Mouse (Mus musculus) forebrain, embryonic 15.5 days (tissue): Measurements from ENCODE around the gene Rpl13a. TPM values are rescaled to one million over a fixed set of nuclear protein-coding genes. Genes with fewer than 3 reads are reported as not detected.

Experiments
- ATAC-seq: fragments of 200-750 bp; cut with Nextera tagmentation; replicated peaks from 2 replicates; pipeline ENCODE4 v1.8.0; 2017; ENCODE audit warnings: mild to moderate bottlenecking, moderate TSS enrichment, moderate library complexity
- H3K27ac ChIP-seq: fragments of 300-500 bp; sonication (generic); replicated peaks from 2 replicates; pipeline ENCODE4 v1.5.1; 2015; ENCODE audit warnings: mild to moderate bottlenecking, inconsistent platforms
- H3K27me3 ChIP-seq: fragments of 300-500 bp; sonication (generic); 2 replicates; pipeline ENCODE4 v1.6.1; 2015; ENCODE audit warnings: inconsistent platforms
- H3K36me3 ChIP-seq: fragments of 300-500 bp; sonication (generic); 2 replicates; pipeline ENCODE4 v1.6.1; 2015; ENCODE audit warnings: mild to moderate bottlenecking, inconsistent platforms
- H3K4me1 ChIP-seq: fragments of 300-500 bp; sonication (generic); 2 replicates; pipeline ENCODE4 v1.6.1; 2015; ENCODE audit warnings: inconsistent platforms
- H3K4me2 ChIP-seq: fragments of 300-500 bp; sonication (generic); replicated peaks from 2 replicates; pipeline ENCODE4 v1.6.1; 2015; ENCODE audit warnings: mild to moderate bottlenecking, inconsistent platforms
- H3K4me3 ChIP-seq: fragments of 300-500 bp; sonication (generic); 2 replicates; pipeline ENCODE4 v1.5.1; 2015; ENCODE audit warnings: mild to moderate bottlenecking, inconsistent platforms
- H3K9ac ChIP-seq: fragments of 300-500 bp; sonication (generic); replicated peaks from 2 replicates; pipeline ENCODE4 v1.6.1; 2015; ENCODE audit warnings: mild to moderate bottlenecking, inconsistent platforms
- H3K9me3 ChIP-seq: fragments of 300-500 bp; sonication (generic); 2 replicates; pipeline ENCODE4 v1.6.1; 2016; ENCODE audit warnings: inconsistent platforms
- WGBS: fragments of 180-500 bp; shearing (Covaris S2); methylation state at CpG from one replicate; pipeline ENCODE4 v1.1.7; 2015; ENCODE audit warnings: mixed read lengths; 5-methylcytosine and 5-hydroxymethylcytosine counted together
- polyA plus RNA-seq: library from polyadenylated mRNA; unstranded; fragments of >200 nt; fragmentation: Nextera tagmentation; extraction: Ambion mirVana; gene quantifications from 2 replicates; pipeline ENCODE4 v1.2.1, GENCODE M21; 2015

The Rpl13a gene
- polyA plus RNA-seq, 1 experiment from 2014 or later: 890 TPM

- no peaks in the 10 kb centered on the region for H3K4me1 ChIP-seq
- H3K27me3 ChIP-seq: no peaks in the 10 kb centered on the region
- H3K36me3 ChIP-seq: no peaks in the 10 kb centered on the region; the same call in 1 of the 2 replicates
- H3K4me2 ChIP-seq: no peak overlapping the region
- 92% methylated on average over 8 of the region's 8 CpGs for WGBS
- no peak overlapping the region for H3K27ac ChIP-seq
- no peak overlapping the region for H3K9ac ChIP-seq
- no peak overlapping the region for H3K4me3 ChIP-seq
- no peaks in the 10 kb centered on the region for H3K9me3 ChIP-seq
- no peak for ATAC-seq
These were observed 16.9 kb upstream of the Rpl13a start for GRCm38 (mm10) chr7:45145460-45145859.

DNA sequence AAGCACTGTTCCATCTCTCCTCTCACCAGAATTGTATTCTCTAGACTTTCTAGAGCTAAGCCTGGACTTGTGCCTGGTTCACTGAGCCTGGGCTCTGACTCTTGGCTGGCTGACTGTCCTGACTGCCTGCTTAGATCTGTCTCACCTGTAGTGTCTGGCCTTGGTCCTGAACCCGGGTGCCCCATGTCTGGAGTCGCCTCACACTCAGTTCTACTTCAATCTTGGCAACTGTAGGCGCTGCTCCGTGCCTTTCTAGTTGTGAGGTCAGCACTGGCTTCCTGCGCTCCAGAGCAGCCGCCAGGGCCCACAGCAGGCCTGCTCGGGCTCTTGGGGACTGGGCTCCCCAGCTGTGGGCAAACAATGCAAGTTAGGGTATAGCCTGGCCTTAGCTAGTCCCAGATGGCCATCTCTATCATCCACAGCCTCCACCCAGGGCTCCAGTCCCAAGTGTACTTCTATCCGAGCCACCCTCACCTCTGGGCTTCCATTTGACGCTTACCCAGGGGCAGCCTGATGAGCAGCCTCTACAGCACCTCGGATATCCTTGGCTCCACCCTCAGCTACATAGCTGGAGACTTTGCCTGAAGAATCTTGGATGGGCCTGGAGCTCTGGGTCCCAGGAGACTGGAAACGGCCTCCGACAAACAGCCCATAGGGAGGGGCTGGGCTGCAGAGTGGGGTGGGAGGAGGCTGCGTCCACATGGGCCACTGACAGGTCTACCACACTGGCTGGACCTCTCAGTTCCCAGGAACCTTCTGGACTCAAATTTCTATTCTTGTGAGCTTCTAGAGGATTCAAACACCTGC, 16.0 kb upstream of the Rpl13a start:
- Histone ChIP-seq H3K36me3 (no peaks in the 10 kb centered on the region; the same call in 1 of the 2 replicates), H3K4me3 (no peak overlapping the region), H3K27ac (no peak overlapping the region), H3K27me3 (no peaks in the 10 kb centered on the region), H3K4me2 (no peak overlapping the region), H3K4me1 (no peaks in the 10 kb centered on the region), H3K9me3 (no peaks in the 10 kb centered on the region), H3K9ac (no peak overlapping the region)
- ATAC-seq: no peak
- 91% methylated on average over 13 of the region's 13 CpGs for WGBS

- no peak overlapping the region for H3K4me2 ChIP-seq
- H3K9me3 ChIP-seq: no peaks in the 10 kb centered on the region
- H3K9ac ChIP-seq: no peak overlapping the region
- H3K36me3 ChIP-seq: no peaks in the 10 kb centered on the region; the same call in 1 of the 2 replicates
- no peak overlapping the region for H3K27ac ChIP-seq
- H3K27me3 ChIP-seq: no peaks in the 10 kb centered on the region
- 94% methylated on average over 5 of the region's 5 CpGs for WGBS
- no peaks in the 10 kb centered on the region for H3K4me1 ChIP-seq
- no peak for ATAC-seq
- H3K4me3 ChIP-seq: no peak overlapping the region
These were observed 13.4 kb upstream of the Rpl13a start for GRCm38 (mm10) chr7:45141914-45142313.

DNA sequence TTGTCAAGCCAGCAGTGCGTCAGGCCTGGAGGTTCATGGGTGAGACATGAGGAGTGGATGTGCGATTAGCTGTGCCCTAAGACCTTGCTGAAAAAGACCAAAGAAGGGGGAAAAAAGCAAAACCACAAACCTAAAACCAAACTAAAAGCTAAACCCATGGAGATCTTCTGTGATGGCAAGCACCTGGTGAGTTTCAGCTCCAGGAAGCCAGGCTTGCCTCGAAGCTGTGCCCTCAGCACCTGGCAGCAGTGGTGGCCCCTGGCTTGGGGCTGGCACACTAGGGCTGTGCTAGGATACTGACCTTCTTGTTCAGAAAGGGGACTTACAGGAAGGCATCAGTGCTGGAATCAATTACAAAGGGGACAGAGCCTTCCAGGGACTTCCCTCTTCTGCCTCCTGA, 12.8 kb upstream of the Rpl13a start:
- no peak overlapping the region for H3K9ac ChIP-seq
- no peak overlapping the region for H3K27ac ChIP-seq
- 92% methylated on average over 3 of the region's 3 CpGs for WGBS
- no peak for ATAC-seq
- no peak overlapping the region for H3K4me2 ChIP-seq
- H3K36me3 ChIP-seq: no peaks in the 10 kb centered on the region; the same call in 1 of the 2 replicates
- H3K4me1 ChIP-seq: peaks cover 2% of the 10 kb centered on the region; the same call in 1 of the 2 replicates
- H3K9me3 ChIP-seq: no peaks in the 10 kb centered on the region
- H3K4me3 ChIP-seq: no peak overlapping the region
- no peaks in the 10 kb centered on the region for H3K27me3 ChIP-seq

GRCm38 (mm10) chr7:45139904-45140723, 11.6 kb upstream of the Rpl13a start:
- WGBS: 78% methylated on average over 8 of the region's 8 CpGs
- Histone ChIP-seq H3K36me3 (no peaks in the 10 kb centered on the region; the same call in 1 of the 2 replicates), H3K4me1 (peaks cover 10% of the 10 kb centered on the region), H3K9me3 (no peaks in the 10 kb centered on the region), H3K27ac (no peak overlapping the region), H3K4me2 (no peak overlapping the region), H3K27me3 (no peaks in the 10 kb centered on the region; the same call in 1 of the 2 replicates), H3K4me3 (no peak overlapping the region), H3K9ac (no peak overlapping the region)
- ATAC-seq: no peak

GRCm38 (mm10) chr7:45138403-45138802, 9.8 kb upstream of the Rpl13a start:
- no peaks in the 10 kb centered on the region for H3K36me3 ChIP-seq
- H3K27ac ChIP-seq: no peak overlapping the region
- H3K4me1 ChIP-seq: peaks cover 10% of the 10 kb centered on the region
- no peak overlapping the region for H3K4me2 ChIP-seq
- H3K4me3 ChIP-seq: no peak overlapping the region
- H3K9me3 ChIP-seq: no peaks in the 10 kb centered on the region
- no peaks in the 10 kb centered on the region; the same call in 1 of the 2 replicates for H3K27me3 ChIP-seq
- H3K9ac ChIP-seq: no peak overlapping the region
- ATAC-seq: no peak
- WGBS: 79% methylated on average over 1 of the region's 1 CpGs

DNA sequence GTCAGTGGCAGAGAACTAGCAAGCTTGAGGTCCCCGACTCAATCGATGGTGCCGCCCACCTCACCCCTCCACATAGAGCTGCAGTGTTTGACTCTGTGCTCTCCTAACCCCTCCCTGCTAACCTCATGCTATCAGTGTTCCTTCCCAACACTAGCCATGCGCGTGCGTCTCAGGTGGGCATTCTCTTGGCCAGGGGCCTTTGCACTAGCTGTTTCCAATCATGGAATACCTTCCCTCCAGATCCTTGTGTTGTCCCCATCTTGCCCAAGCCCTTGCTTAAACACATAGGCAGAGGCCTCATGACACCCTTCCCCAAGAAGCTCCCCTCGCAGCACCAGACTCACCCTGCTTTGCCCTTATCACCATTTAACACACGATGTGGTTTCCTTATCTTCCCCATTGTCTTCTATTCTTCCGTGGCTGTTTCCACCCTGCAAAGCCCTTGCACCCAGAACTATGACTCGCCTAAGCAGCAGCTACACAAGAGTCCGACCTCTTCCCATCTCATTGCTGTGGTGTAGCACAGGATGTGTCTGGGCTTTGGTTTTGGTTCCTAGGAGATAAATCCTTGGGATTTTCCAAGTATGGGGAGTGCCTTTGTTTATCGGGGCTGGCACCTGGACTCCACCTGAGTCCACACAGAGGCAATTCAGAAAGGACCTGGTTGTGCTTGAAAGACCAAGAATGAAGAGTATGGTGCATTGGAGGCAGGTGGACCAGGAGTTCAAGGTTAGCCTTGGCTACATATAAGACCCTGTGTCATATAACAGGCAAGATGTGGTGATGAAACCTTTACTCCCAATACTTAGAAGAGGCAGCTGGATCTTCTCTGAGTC, 8.8 kb upstream of the Rpl13a start:
- H3K27ac ChIP-seq: no peak overlapping the region
- peaks cover 10% of the 10 kb centered on the region for H3K4me1 ChIP-seq
- H3K9ac ChIP-seq: no peak overlapping the region
- no peak overlapping the region for H3K4me3 ChIP-seq
- no peaks in the 10 kb centered on the region for H3K36me3 ChIP-seq
- no peaks in the 10 kb centered on the region for H3K9me3 ChIP-seq
- no peaks in the 10 kb centered on the region; the same call in 1 of the 2 replicates for H3K27me3 ChIP-seq
- 85% methylated on average over 12 of the region's 12 CpGs for WGBS
- no peak for ATAC-seq
- no peak overlapping the region for H3K4me2 ChIP-seq

DNA sequence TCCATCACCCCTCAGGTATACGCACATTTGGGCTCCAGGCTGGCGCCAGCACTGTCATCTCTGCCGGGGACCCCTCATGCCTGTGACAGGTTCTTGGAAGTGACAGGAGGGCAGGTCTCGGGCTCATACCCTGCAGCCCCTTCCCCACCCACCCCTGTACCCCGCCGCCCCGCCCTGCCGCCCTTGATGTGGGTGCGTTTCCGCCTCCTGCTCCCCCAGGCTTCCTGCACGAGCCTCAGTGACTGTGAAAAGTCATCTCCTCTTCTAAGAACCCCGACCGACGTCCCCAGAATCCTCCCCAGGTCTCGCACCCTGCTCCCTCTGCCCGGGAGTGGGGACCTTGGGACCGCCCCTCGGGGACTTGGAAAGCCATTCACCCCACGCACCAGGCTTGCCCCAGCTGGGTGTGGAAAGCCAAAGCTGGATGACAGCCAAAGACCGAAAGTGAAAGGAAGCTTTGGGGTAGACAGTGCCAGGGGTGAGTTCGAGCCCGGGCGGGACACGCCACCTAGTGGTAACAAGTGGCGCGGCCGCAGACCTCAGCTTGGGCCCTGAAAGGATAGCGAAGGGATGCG, 7.5 kb upstream of the Rpl13a start, which contains the start of the genes Gm45713 and Flt3l:
Gene Gm45713, minus strand, starts transcription at position 239 of the 575 bp plus-strand sequence.
Gene Flt3l, minus strand, starts transcription at position 440 of the 575 bp plus-strand sequence.
- Histone ChIP-seq H3K27ac (no peak within 1 kb of the TSS), H3K36me3 (no peaks in the 10 kb centered on the region), H3K4me1 (peaks cover 10% of the 10 kb centered on the region), H3K9ac (peak within 1 kb of the TSS; percentile 55), H3K9me3 (no peaks in the 10 kb centered on the region), H3K4me3 (peak within 1 kb of the TSS; percentile 46), H3K4me2 (peak within 1 kb of the TSS; percentile 79), H3K27me3 (no peaks in the 10 kb centered on the region; the same call in 1 of the 2 replicates)
- WGBS: 2% methylated on average over 29 of the region's 29 CpGs
- peak; percentile 88 for ATAC-seq

DNA sequence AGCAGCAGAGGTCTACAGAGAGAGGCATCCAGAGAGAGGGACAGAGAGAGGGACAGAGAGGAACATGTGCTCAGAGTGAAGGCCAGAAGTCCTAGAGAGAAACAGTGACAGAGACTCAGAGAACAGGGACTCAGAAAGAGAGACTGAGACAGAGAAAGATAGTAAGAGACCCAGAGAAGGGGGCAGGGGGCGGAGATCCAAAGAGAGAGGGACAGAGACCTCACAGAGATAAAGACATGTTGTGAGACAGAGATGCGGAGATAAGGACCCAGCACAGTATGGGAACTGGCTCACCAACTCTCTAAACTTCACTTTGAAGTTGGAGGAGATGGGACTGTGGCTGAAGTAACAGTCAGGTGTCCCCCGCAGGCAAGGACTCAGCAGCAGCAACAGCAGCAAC, 6.8 kb upstream of the Rpl13a start:
- Histone ChIP-seq H3K4me3 (no peak overlapping the region), H3K9me3 (no peaks in the 10 kb centered on the region), H3K4me2 (0 out of 2 replicates have a peak overlapping the region, but pooled peaks have one; percentile 79), H3K4me1 (peaks cover 10% of the 10 kb centered on the region), H3K27ac (no peak overlapping the region), H3K27me3 (no peaks in the 10 kb centered on the region; the same call in 1 of the 2 replicates), H3K9ac (no peak overlapping the region), H3K36me3 (no peaks in the 10 kb centered on the region)
- no peak for ATAC-seq
- 87% methylated on average over 3 of the region's 3 CpGs for WGBS

DNA sequence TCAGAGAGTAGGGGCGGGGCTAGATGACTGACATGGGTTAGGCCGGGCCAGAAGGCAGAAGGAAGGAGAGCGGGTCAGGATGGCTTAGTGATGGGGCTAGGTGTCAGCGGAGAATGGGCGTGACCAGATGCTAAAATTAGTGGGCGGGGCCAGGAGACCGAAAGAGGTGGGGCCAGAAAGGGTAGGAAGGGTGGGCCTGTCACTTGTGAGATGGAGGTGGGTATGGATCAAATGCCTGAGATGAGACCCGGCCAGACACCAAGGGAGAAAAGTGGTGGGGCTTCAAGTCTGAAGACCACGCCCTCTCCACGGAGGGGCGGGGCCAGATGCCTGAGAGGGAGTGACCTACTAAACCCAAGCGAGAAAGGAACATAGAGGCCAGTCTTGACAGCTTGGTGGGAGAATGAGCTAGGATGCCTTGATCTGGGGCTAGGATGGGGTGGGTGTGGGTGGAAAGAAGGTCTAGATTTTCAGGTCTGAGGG, 6.0 kb upstream of the Rpl13a start:
- H3K27ac ChIP-seq: no peak overlapping the region
- no peaks in the 10 kb centered on the region for H3K9me3 ChIP-seq
- no peak overlapping the region for H3K9ac ChIP-seq
- H3K4me3 ChIP-seq: no peak overlapping the region
- H3K4me1 ChIP-seq: peaks cover 15% of the 10 kb centered on the region
- WGBS: 10% methylated on average over 12 of the region's 12 CpGs
- H3K4me2 ChIP-seq: no peak overlapping the region
- ATAC-seq: no peak
- no peaks in the 10 kb centered on the region; the same call in 1 of the 2 replicates for H3K27me3 ChIP-seq
- no peaks in the 10 kb centered on the region for H3K36me3 ChIP-seq
